Mouse (Mus musculus) ovary, adult 18-20 months (tissue): ENCODE measurements around the gene Smpd2.

Experiments used
- DNase-seq: peaks from one replicate; pipeline ENCODE4 v3.0.0; 2022; ENCODE audit warnings: low spot score, mixed read lengths

Smpd2 gene

GRCm38 (mm10) chr10:41489708-41490517 is at the start of gene Smpd2, which contains the start of gene Ppil6:
TSS of gene Smpd2 (minus strand) at chr10:41490369.
TSS of gene Ppil6 (plus strand) at chr10:41490439.
- peak; percentile 91 for DNase-seq

- DNase-seq: no peak
Measured at GRCm38 (mm10) chr10:41538986-41539385, 48.8 kb upstream of the Smpd2 start.

- no peak for DNase-seq
Measured at GRCm38 (mm10) chr10:41537983-41538330, 47.8 kb upstream of the Smpd2 start.

- no peak for DNase-seq
Measured at GRCm38 (mm10) chr10:41537226-41537982, 47.2 kb upstream of the Smpd2 start.

- DNase-seq: no peak
Measured at GRCm38 (mm10) chr10:41536714-41537113, 46.5 kb upstream of the Smpd2 start.

GRCm38 (mm10) chr10:41535991-41536390 is 45.8 kb upstream of the Smpd2 start:
- no peak for DNase-seq

- DNase-seq: no peak
Measured at GRCm38 (mm10) chr10:41529972-41530371, 39.8 kb upstream of the Smpd2 start.

GRCm38 (mm10) chr10:41525696-41526095 is 35.5 kb upstream of the Smpd2 start:
- DNase-seq: no peak

- no peak for DNase-seq
Measured at GRCm38 (mm10) chr10:41523386-41523785, 33.2 kb upstream of the Smpd2 start.

- no peak for DNase-seq
Measured at GRCm38 (mm10) chr10:41520410-41520673, 30.2 kb upstream of the Smpd2 start.

GRCm38 (mm10) chr10:41519640-41520409 is 29.7 kb upstream of the Smpd2 start:
- no peak for DNase-seq

- peak; percentile 86 for DNase-seq
Measured at GRCm38 (mm10) chr10:41518981-41519618, 28.9 kb upstream of the Smpd2 start, which contains the start of gene Cd164. TSS of gene Cd164 (plus strand) at chr10:41519414.

- peak; percentile 61 for DNase-seq
Measured at GRCm38 (mm10) chr10:41518508-41518980, 28.4 kb upstream of the Smpd2 start.

GRCm38 (mm10) chr10:41514921-41515320 is 24.8 kb upstream of the Smpd2 start:
- DNase-seq: no peak

- DNase-seq: no peak
Measured at GRCm38 (mm10) chr10:41514301-41514700, 24.1 kb upstream of the Smpd2 start.

GRCm38 (mm10) chr10:41509160-41509559 is 19.0 kb upstream of the Smpd2 start:
- no peak for DNase-seq

GRCm38 (mm10) chr10:41505446-41505845 is 15.3 kb upstream of the Smpd2 start:
- DNase-seq: peak; percentile 50

GRCm38 (mm10) chr10:41504996-41505395 is 14.8 kb upstream of the Smpd2 start:
- DNase-seq: no peak

- DNase-seq: no peak
Measured at GRCm38 (mm10) chr10:41500941-41501340, 10.8 kb upstream of the Smpd2 start.

GRCm38 (mm10) chr10:41491111-41491510 is 942 bp upstream of the Smpd2 start:
- DNase-seq: no peak

GRCm38 (mm10) chr10:41490518-41490873 is 327 bp upstream of the Smpd2 start:
- no peak for DNase-seq

GRCm38 (mm10) chr10:41489294-41489693 is 875 bp downstream of the Smpd2 start:
- DNase-seq: no peak
